Mouse (Mus musculus): ENCODE data around the gene Oard1. TPM values are rescaled to one million over a fixed set of nuclear protein-coding genes. Genes with fewer than 3 reads are reported as not detected.

Gene Oard1
- polyA plus RNA-seq, 1 experiment from 2014 or later: 45.1 TPM

Other genes starting within 250 kb of the Oard1 start
- gene A530064D06Rik, start 242.7 kb upstream of the Oard1 start, polyA plus RNA-seq (2015; fragmentation: Nextera tagmentation; extraction: Ambion mirVana): 0.21 TPM in 1 of 2 replicates, not detected in the other
- not detected in 2 replicates for gene Trem1, start 177.2 kb upstream of the Oard1 start, polyA plus RNA-seq (2015; fragmentation: Nextera tagmentation; extraction: Ambion mirVana)
- not detected in 2 replicates for gene Trem3, start 162.2 kb upstream of the Oard1 start, polyA plus RNA-seq (2015; fragmentation: Nextera tagmentation; extraction: Ambion mirVana)
- gene Treml4, start 145.7 kb upstream of the Oard1 start, polyA plus RNA-seq (2015; fragmentation: Nextera tagmentation; extraction: Ambion mirVana): not detected in 2 replicates
- 0.14 and 0.17 TPM in 2 replicates for gene Treml2, start 110.5 kb upstream of the Oard1 start, polyA plus RNA-seq (2015; fragmentation: Nextera tagmentation; extraction: Ambion mirVana)
- 0.14 and 0.35 TPM in 2 replicates for gene B430306N03Rik, start 93.9 kb upstream of the Oard1 start, polyA plus RNA-seq (2015; fragmentation: Nextera tagmentation; extraction: Ambion mirVana)
- 4.8 and 5.9 TPM in 2 replicates for gene Trem2, start 63.6 kb upstream of the Oard1 start, polyA plus RNA-seq (2015; fragmentation: Nextera tagmentation; extraction: Ambion mirVana)
- gene Treml1, start 50.1 kb upstream of the Oard1 start, polyA plus RNA-seq (2015; fragmentation: Nextera tagmentation; extraction: Ambion mirVana): 0.74 and 1.00 TPM in 2 replicates
- gene Nfya, start 108 bp upstream of the Oard1 start, polyA plus RNA-seq (2015; fragmentation: Nextera tagmentation; extraction: Ambion mirVana): 13.2 and 13.8 TPM in 2 replicates
- 0.67 and 0.81 TPM in 2 replicates for gene Apobec2, start 22.9 kb downstream of the Oard1 start, polyA plus RNA-seq (2015; fragmentation: Nextera tagmentation; extraction: Ambion mirVana)
- gene Tspo2, start 41.5 kb downstream of the Oard1 start, polyA plus RNA-seq (2015; fragmentation: Nextera tagmentation; extraction: Ambion mirVana): 1.8 and 2.7 TPM in 2 replicates
- gene Unc5cl, start 44.9 kb downstream of the Oard1 start, polyA plus RNA-seq (2015; fragmentation: Nextera tagmentation; extraction: Ambion mirVana): 0.26 and 0.38 TPM in 2 replicates